Mouse (Mus musculus) cerebellum, postnatal 36 days (tissue): ENCODE results near the gene E4f1.

Source experiments
- DNase-seq, 2 experiments: peaks; one replicate each; pipeline ENCODE4 v3.0.0; 2021 to 2022; ENCODE audit warnings: mixed read lengths in 2 of 2

E4f1 gene

GRCm38 (mm10) chr17:24413557-24414211 lies 56.4 kb downstream of the E4f1 start:
- no peak for DNase-seq

DNA sequence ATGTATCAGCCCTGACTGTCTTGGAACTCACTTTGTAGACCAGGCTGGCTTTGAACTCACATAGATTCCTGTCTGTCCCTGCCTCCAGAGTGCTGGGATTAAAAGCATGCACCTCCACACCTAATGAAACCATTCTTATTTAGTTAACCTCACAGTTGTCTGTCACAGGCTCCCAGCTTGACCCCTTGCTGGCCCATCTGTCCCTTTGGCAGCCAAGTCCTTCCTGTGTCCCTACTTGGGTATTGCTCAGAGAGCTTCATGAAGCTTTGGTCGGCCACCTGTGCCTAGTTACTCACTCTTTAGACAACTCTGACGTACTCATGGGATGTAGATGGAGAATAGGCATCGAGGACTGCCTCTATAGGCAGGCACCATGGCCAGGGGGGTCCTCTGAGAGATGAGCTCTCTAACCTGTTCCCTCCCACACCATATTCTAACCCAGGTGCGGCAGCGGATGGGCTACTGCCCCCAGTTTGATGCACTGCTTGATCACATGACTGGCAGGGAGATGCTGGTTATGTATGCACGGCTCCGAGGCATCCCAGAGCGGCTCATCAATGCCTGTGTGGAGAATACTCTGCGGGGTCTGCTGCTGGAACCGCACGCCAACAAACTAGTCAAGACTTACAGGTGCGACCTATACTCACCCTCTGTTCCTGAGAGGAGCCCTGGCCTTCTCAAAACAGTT lies 62.9 kb downstream of the E4f1 start:
- peak; percentile 68 to 69 for DNase-seq

GRCm38 (mm10) chr17:24402371-24402770 lies 67.7 kb downstream of the E4f1 start:
- no peak for DNase-seq

GRCm38 (mm10) chr17:24394456-24394855 lies 75.7 kb downstream of the E4f1 start:
- no peak for DNase-seq
